Mouse (Mus musculus): ENCODE results near the gene Skida1. TPM values are rescaled to one million over a fixed set of nuclear protein-coding genes. Genes with fewer than 3 reads are reported as not detected.

The Skida1 gene
- polyA plus RNA-seq, 2 experiments from 2014 or later, result 0.25 to 0.48 TPM

DNA sequence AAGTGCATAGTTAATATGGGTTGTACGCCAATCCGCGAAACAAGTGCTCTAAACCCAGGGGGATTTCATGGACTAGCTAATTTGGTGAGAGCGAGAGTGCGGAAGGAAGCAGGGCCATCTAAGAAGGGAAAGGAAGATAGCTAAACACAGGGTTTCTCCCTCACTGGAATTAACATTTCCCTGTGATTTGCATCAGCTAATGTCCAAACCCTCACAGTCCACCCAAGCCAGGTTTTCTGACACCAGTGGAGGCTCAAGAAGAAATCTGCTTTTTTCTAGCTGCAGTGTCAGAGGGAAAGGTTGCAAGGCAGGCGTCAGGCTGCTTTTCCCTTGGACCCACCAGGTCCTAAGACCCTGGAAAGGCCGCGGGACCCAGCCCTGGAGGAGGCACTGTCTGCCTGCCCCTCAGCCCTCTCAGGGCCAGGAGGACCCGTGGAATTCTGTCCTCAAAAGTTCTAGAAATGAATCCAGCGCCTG is 9.9 kb downstream of the Skida1 start:
- no peak for ATAC-seq

DNA sequence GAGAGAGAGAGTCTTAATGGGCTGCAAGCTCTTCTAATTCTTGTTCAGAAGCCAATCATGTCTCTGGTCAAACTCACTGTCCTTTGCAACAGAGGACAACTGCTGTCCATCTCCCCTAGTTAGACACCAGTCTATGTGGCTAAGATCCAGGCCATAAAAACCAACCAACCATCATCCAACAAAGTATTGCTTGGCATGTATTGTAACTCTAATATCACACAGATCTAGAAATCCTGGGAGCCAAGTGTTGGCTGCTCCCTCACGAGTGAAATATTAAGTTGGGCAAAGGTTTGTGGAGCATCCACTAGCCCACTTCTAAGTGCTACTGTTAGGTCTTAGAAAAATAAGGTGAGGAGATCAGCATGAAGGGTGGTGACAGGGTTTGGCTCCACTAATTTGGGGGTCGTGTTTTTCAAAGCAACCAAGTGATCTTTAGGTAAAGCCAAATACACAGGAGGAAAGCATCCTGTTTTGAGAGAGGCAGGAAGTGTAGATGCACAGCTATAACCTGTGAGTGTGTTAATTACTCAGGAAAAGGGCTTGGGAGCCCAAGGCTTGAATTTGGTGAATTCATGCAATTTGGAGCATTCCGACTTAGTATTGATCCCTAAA is 10.6 kb downstream of the Skida1 start:
- no peak for ATAC-seq

GRCm38 (mm10) chr2:18037491-18037890 is 11.4 kb downstream of the Skida1 start, which contains the start of gene A930004D18Rik:
Gene A930004D18Rik (minus strand): TSS chr2:18037737.
- no peak for ATAC-seq

GRCm38 (mm10) chr2:18034371-18035250 is 14.2 kb downstream of the Skida1 start:
- ATAC-seq, result no peak

DNA sequence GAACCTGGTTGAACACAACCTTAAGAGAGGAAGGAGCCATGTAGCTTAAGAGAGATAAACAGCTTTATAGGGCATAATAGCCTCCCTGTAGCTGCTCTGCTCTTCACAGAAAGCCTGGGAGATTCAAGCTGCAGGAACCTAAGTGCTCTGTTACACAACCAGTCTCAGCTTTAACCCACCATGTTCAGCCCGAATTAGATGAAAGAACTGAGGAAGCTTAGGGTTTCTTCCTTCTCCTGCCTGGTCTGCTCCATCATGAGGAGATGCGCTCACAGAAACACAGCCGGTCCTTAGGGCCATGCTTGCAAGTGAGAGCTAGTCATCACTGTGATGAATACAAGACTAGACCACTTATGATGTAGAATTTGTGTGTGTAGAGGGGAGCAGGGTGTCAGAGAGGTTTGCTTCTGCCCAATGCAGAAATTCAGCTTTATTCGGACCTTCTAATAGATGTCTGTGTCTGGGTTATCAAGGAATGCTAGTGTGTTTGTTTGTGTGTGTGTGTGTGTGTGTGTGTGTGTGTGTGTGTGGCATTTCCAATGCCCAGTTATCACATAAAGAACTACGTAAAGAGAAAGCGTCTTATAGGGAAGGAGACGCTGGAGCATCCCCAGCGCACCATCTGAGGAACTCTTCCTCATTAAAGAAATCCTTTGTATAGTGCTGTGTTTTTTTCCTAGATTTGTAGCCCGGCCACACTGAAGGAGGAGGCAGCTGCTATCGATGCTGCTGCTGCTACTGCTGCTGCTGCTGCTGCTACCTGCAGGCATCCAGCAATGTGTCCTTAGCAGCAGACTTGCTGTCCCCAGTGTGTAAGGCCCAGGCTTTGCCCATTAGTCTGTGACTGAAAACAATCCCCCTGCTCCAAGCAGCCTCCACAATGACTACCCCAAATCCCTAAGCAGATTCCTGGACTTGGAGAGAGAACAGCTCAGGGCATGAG is 15.4 kb downstream of the Skida1 start:
- ATAC-seq, result no peak

DNA sequence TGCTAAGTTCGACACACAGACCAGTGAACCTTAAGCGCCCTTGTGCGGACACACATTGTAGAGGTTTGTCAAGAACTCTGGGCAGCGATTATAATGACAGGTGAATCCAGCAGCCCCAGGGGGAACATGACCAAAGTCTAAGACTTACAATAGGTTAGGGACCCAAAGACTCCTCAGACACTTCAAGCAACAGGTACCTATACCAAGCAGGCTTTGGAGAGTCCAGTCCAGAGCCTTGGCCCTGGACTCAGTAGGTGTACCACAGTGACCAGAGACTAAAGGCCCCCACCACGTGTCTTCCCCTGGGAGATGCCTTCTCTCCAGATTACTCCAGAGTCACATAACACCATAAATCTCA is 16.3 kb downstream of the Skida1 start:
- no peak for ATAC-seq

- ATAC-seq, result no peak
Observed at GRCm38 (mm10) chr2:18031831-18032537, 16.9 kb downstream of the Skida1 start.

DNA sequence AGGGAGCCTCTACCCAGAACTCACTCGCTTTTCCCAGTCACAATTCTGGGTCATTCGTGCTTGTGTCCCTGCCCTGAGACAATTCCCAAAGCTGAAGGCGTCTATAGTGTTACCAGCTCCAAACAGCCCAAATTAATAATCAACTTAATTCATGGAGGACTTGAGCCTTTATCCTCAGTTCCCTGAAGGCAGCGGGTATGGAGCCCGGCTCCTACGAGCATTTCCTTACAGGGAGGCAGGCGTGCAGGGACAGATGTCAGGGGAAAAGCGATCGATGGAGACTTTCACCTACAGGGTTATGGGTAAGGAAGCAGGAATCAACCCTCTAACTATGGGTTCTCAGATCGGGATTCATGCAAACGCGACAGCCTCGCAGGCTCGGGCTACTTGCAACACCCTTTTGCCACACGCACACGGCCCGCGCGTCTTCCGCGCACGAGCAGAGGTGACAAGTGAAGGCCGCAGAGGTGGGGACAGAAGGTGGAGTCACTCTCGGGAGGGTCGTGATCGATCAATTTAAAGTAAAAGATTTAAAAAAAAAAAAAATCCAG is 17.5 kb downstream of the Skida1 start:
- no peak for ATAC-seq

DNA sequence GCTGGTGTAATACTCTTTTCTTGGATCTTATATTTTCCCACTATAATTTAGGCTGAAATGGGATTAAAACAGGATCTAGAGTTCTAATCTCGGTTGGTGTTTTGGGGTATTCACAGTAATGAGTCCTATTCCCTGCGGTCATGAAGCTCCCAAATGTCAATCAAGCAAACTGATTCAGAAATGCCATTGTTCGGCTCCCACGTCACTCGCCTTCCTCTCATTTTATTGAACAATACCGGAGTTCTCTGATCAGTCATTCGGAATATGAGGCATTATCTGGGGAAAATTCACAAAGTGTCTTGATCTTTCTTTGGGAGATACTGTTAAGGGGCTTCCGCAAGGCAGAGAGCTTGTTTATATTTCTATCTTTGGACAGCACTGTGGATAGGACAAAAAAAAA is 18.3 kb downstream of the Skida1 start:
- no peak for ATAC-seq

GRCm38 (mm10) chr2:18029656-18030055 is 19.2 kb downstream of the Skida1 start:
- no peak for ATAC-seq

DNA sequence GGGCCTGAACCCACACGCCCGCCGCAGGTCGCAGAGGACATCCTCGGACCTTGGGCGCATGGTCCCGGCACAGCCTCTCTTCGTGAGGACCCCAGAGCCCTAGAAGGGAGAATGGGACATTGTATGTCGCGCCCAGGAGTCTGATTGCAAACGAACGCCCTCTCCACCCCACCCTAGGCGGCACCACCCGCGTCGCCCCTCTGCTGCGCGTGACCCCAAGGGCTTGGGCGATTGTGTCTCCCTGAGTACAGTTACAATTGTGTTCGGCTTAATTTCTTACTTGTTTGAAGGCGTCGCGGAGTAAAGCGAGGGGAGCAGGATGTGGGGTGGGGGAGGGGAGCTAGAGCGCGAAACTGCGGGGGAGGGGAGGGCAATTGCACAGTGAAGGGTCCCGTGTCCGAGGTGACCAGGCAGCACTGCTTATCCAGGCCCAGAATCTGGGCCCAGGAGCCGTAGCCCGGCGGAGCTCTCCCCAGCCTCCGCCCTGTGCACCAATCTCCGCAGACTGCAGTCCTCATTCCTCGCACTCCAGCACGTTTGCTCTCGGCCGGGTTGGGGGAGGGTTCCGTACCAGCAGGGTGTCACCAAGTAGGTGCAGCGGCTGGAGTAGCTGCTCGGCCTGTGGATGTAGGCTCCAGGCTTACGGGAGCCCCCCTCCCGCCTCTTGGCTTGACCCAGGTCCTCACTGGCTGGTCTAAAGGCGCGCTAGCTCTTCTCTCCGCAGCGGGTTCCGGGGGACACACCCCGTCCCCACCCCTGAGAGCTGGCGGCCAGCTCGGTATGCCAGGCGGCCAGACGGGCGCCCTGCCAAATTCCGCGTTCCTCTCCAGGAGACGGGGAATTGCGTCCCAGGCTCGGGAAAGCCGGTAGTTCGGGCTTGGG is 20.5 kb downstream of the Skida1 start:
- ATAC-seq, result peak; percentile 37

DNA sequence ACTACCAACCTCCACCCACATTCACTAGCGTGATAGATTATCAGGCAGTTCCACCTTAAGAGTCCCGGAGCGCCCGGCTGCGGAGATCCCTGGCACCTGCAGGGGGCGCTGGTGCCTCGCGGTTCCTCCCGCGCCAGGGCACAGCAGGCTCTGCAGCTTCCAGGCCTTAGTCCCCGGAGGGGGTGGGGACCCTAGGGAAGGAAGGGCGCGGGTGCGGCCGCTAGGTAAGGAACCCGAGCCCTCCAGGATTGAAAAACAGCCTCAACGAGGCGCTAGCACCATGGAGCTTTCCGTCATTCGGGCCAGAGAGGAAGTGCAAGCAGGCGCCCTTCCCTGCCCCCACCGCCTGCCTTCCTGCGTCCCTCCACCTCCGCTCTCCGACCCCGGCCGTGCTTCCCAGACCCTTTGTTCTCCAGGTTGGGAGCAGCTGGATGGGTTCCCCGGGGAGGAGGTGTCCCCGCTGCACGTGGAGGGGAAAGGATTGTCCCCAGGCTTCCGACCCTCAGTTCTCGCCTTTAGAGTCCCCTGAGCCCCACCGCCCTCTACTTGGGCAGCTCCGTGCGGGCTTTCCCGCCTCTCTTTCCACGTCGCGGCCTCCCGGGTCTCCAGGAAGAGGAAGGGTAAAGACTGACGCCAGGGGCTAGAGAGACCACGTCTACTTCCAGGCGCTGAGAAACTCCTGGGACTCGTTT is 21.3 kb downstream of the Skida1 start:
- ATAC-seq, result peak; percentile 83

- no peak for ATAC-seq
Observed at GRCm38 (mm10) chr2:18026116-18026947, 22.5 kb downstream of the Skida1 start.

DNA sequence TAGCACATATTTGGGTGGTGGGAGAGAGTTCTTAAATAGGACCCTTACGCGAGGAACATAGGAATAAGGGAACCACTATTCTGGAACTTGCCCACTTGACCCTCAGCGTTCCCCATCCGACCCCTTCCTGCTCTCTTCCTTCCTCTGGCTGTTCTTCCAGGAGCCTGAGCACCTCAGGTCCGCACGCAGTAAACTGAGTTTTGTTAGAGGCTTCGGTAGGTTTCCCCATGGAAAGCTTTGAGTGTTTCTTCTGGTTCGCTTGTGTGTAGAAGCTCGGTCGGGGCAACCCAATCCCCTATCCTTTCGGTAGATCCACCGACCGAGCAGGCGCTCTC is 23.1 kb downstream of the Skida1 start:
- no peak for ATAC-seq

- ATAC-seq, result no peak
Observed at GRCm38 (mm10) chr2:18025116-18025515, 23.7 kb downstream of the Skida1 start.

- ATAC-seq, result no peak
Observed at GRCm38 (mm10) chr2:18022886-18023285, 26.0 kb downstream of the Skida1 start.

GRCm38 (mm10) chr2:18019122-18019521 is 29.7 kb downstream of the Skida1 start:
- ATAC-seq, result no peak

DNA sequence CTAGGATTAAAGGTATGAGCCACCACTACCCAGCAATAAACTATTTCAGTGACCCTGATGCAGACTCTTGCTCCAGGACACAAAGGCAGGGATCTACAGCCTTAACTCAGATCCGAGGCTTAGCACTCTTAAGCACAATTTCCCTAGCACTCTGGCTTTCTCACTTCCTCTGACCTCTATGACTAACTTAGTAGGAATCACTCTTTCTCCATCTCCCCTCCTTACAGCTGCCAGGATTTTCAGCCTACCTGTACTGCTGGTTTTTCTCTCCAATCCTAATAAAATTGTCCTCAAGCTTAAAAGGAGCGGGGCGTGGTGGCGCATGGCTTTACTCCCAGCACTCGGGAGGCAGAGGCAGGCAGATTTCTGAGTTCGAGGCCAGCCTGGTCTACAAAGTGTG is 31.5 kb downstream of the Skida1 start:
- no peak for ATAC-seq

DNA sequence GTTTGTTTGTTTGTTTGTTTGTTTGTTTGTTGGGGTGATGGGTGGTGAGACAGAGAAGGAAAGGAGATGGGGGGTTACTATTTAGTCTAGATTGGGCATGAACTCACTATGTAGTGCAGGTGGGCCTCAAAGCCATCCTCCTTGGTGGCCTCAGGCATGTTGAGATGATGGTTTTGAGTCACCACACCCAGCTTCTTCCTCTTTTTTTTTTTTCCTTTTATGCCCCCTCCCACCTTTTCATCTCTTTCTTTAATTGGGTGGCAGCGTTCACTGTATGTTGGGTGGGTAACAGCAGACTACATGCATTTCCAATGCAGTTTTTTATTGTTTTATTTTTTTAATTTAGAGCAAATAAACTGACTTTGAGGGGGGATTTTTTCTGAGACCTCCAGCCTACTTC is 32.2 kb downstream of the Skida1 start:
- ATAC-seq, result no peak

Data from activated CD4-positive, CD25-positive, alpha-beta regulatory T cell, adult 4 months (primary cell).